Mouse (Mus musculus) forebrain, embryonic 15.5 days (tissue): ENCODE measurements around the gene Dph2. TPM values are rescaled to one million over a fixed set of nuclear protein-coding genes. Genes with fewer than 3 reads are reported as not detected.

ENCODE experiments used
- ATAC-seq: fragments of 200-750 bp; cut with Nextera tagmentation; replicated peaks from 2 replicates; pipeline ENCODE4 v1.8.0; 2017; ENCODE audit warnings: mild to moderate bottlenecking, moderate TSS enrichment, moderate library complexity
- H3K27ac ChIP-seq: fragments of 300-500 bp; sonication (generic); replicated peaks from 2 replicates; pipeline ENCODE4 v1.5.1; 2015; ENCODE audit warnings: mild to moderate bottlenecking, inconsistent platforms
- H3K27me3 ChIP-seq: fragments of 300-500 bp; sonication (generic); 2 replicates; pipeline ENCODE4 v1.6.1; 2015; ENCODE audit warnings: inconsistent platforms
- H3K36me3 ChIP-seq: fragments of 300-500 bp; sonication (generic); 2 replicates; pipeline ENCODE4 v1.6.1; 2015; ENCODE audit warnings: mild to moderate bottlenecking, inconsistent platforms
- H3K4me1 ChIP-seq: fragments of 300-500 bp; sonication (generic); 2 replicates; pipeline ENCODE4 v1.6.1; 2015; ENCODE audit warnings: inconsistent platforms
- H3K4me2 ChIP-seq: fragments of 300-500 bp; sonication (generic); replicated peaks from 2 replicates; pipeline ENCODE4 v1.6.1; 2015; ENCODE audit warnings: mild to moderate bottlenecking, inconsistent platforms
- H3K4me3 ChIP-seq: fragments of 300-500 bp; sonication (generic); 2 replicates; pipeline ENCODE4 v1.5.1; 2015; ENCODE audit warnings: mild to moderate bottlenecking, inconsistent platforms
- H3K9ac ChIP-seq: fragments of 300-500 bp; sonication (generic); replicated peaks from 2 replicates; pipeline ENCODE4 v1.6.1; 2015; ENCODE audit warnings: mild to moderate bottlenecking, inconsistent platforms
- H3K9me3 ChIP-seq: fragments of 300-500 bp; sonication (generic); 2 replicates; pipeline ENCODE4 v1.6.1; 2016; ENCODE audit warnings: inconsistent platforms
- WGBS: fragments of 180-500 bp; shearing (Covaris S2); methylation state at CpG from one replicate; pipeline ENCODE4 v1.1.7; 2015; ENCODE audit warnings: mixed read lengths; 5-methylcytosine and 5-hydroxymethylcytosine counted together
- polyA plus RNA-seq: library from polyadenylated mRNA; unstranded; fragments of >200 nt; fragmentation: Nextera tagmentation; extraction: Ambion mirVana; gene quantifications from 2 replicates; pipeline ENCODE4 v1.2.1, GENCODE M21; 2015

Gene Dph2
- polyA plus RNA-seq, 1 experiment from 2014 or later = 29.4 TPM

GRCm38 (mm10) chr4:117886644-117887043, 5.2 kb downstream of the Dph2 start:
- Histone ChIP-seq H3K36me3 (peaks cover 26% of the 10 kb centered on the region), H3K27me3 (no peaks in the 10 kb centered on the region), H3K9ac (peak overlapping the region; percentile 98), H3K4me1 (peaks cover 53% of the 10 kb centered on the region), H3K27ac (peak overlapping the region; percentile 65; the same call in 1 of the 2 replicates), H3K4me3 (peak overlapping the region; percentile 97), H3K9me3 (no peaks in the 10 kb centered on the region), H3K4me2 (peak overlapping the region; percentile 91)
- 2% methylated on average over 24 of the region's 24 CpGs for WGBS
- ATAC-seq = no peak

- no peaks in the 10 kb centered on the region for H3K9me3 ChIP-seq
- no peak overlapping the region for H3K27ac ChIP-seq
- H3K36me3 ChIP-seq = peaks cover 26% of the 10 kb centered on the region
- 86% methylated on average over 9 of the region's 9 CpGs for WGBS
- H3K9ac ChIP-seq = peak overlapping the region; percentile 98; the same call in 1 of the 2 replicates
- H3K27me3 ChIP-seq = no peaks in the 10 kb centered on the region
- peak overlapping the region; percentile 91 for H3K4me2 ChIP-seq
- ATAC-seq = no peak
- H3K4me3 ChIP-seq = peak overlapping the region; percentile 97
- peaks cover 53% of the 10 kb centered on the region for H3K4me1 ChIP-seq
Observed at GRCm38 (mm10) chr4:117885994-117886393, 5.8 kb downstream of the Dph2 start.

GRCm38 (mm10) chr4:117885093-117885492, 6.7 kb downstream of the Dph2 start:
- WGBS = 94% methylated on average over 10 of the region's 10 CpGs
- no peak overlapping the region for H3K27ac ChIP-seq

GRCm38 (mm10) chr4:117884146-117884545, 7.7 kb downstream of the Dph2 start:
- Histone ChIP-seq H3K9ac (peak overlapping the region; percentile 92; the same call in 1 of the 2 replicates), H3K4me3 (peak overlapping the region; percentile 96), H3K27me3 (no peaks in the 10 kb centered on the region), H3K4me1 (peaks cover 54% of the 10 kb centered on the region), H3K4me2 (peak overlapping the region; percentile 84), H3K9me3 (no peaks in the 10 kb centered on the region), H3K36me3 (peaks cover 31% of the 10 kb centered on the region), H3K27ac (no peak overlapping the region)
- 93% methylated on average over 1 of the region's 1 CpGs for WGBS
- ATAC-seq = no peak

More at GRCm38 (mm10) chr4:117885093-117885492, 6.7 kb downstream of the Dph2 start:
- Histone ChIP-seq H3K9ac (no peak overlapping the region), H3K4me2 (no peak overlapping the region), H3K9me3 (no peaks in the 10 kb centered on the region), H3K27me3 (no peaks in the 10 kb centered on the region), H3K4me3 (no peak overlapping the region), H3K36me3 (peaks cover 28% of the 10 kb centered on the region), H3K4me1 (peaks cover 54% of the 10 kb centered on the region)
- ATAC-seq = no peak

- Histone ChIP-seq H3K27ac (peak within 1 kb of the TSS; percentile 86), H3K4me2 (peak within 1 kb of the TSS; percentile 84), H3K9ac (peak within 1 kb of the TSS; percentile 92), H3K27me3 (no peaks in the 10 kb centered on the region), H3K4me1 (peaks cover 54% of the 10 kb centered on the region), H3K9me3 (no peaks in the 10 kb centered on the region), H3K36me3 (peaks cover 36% of the 10 kb centered on the region), H3K4me3 (peak within 1 kb of the TSS; percentile 96)
- ATAC-seq = peak; percentile 39
- under 1% methylated on average over 98 of the region's 103 CpGs for WGBS
Observed at GRCm38 (mm10) chr4:117882701-117883691, 8.8 kb downstream of the Dph2 start, which contains the start of gene B4galt2. TSS of gene B4galt2 (minus strand) at chr4:117883487.

GRCm38 (mm10) chr4:117878703-117879102, 13.1 kb downstream of the Dph2 start:
- H3K4me2 ChIP-seq = no peak overlapping the region
- H3K9me3 ChIP-seq = no peaks in the 10 kb centered on the region
- no peak overlapping the region for H3K9ac ChIP-seq
- no peak overlapping the region for H3K27ac ChIP-seq
- peaks cover 27% of the 10 kb centered on the region for H3K4me1 ChIP-seq
- no peaks in the 10 kb centered on the region for H3K27me3 ChIP-seq
- H3K36me3 ChIP-seq = peaks cover 51% of the 10 kb centered on the region
- no peak for ATAC-seq
- no peak overlapping the region for H3K4me3 ChIP-seq
- 88% methylated on average over 5 of the region's 5 CpGs for WGBS

GRCm38 (mm10) chr4:117878301-117878700, 13.5 kb downstream of the Dph2 start:
- Histone ChIP-seq H3K27me3 (no peaks in the 10 kb centered on the region), H3K9ac (no peak overlapping the region), H3K27ac (no peak overlapping the region), H3K4me1 (peaks cover 24% of the 10 kb centered on the region), H3K4me3 (no peak overlapping the region), H3K4me2 (no peak overlapping the region), H3K9me3 (no peaks in the 10 kb centered on the region), H3K36me3 (peaks cover 55% of the 10 kb centered on the region)
- 70% methylated on average over 10 of the region's 10 CpGs for WGBS
- no peak for ATAC-seq

- H3K36me3 ChIP-seq = peaks cover 45% of the 10 kb centered on the region
- no peaks in the 10 kb centered on the region for H3K27me3 ChIP-seq
- H3K9ac ChIP-seq = no peak overlapping the region
- H3K27ac ChIP-seq = no peak overlapping the region
- H3K4me2 ChIP-seq = no peak overlapping the region
- H3K4me1 ChIP-seq = 0 out of 2 replicates have a peak, but pooled peaks cover 3% of the 10 kb centered on the region
- no peaks in the 10 kb centered on the region for H3K9me3 ChIP-seq
- no peak for ATAC-seq
- 88% methylated on average over 9 of the region's 9 CpGs for WGBS
- no peak overlapping the region for H3K4me3 ChIP-seq
Observed at GRCm38 (mm10) chr4:117873615-117874014, 18.2 kb downstream of the Dph2 start.

GRCm38 (mm10) chr4:117872471-117872886, 19.4 kb downstream of the Dph2 start, which contains the start of gene Ccdc24:
TSS of gene Ccdc24 (minus strand) at chr4:117872557.
- 4% methylated on average over 14 of the region's 14 CpGs for WGBS
- Histone ChIP-seq H3K27me3 (no peaks in the 10 kb centered on the region), H3K9ac (no peak within 1 kb of the TSS), H3K4me3 (no peak within 1 kb of the TSS), H3K36me3 (peaks cover 41% of the 10 kb centered on the region), H3K4me2 (no peak within 1 kb of the TSS; the same call in 1 of the 2 replicates), H3K9me3 (no peaks in the 10 kb centered on the region), H3K27ac (no peak within 1 kb of the TSS), H3K4me1 (peaks cover 9% of the 10 kb centered on the region; the same call in 1 of the 2 replicates)
- peak; percentile 20; the same call in 1 of the 2 replicates for ATAC-seq

GRCm38 (mm10) chr4:117871787-117872186, 20.0 kb downstream of the Dph2 start:
- Histone ChIP-seq H3K4me2 (no peak overlapping the region), H3K27me3 (no peaks in the 10 kb centered on the region), H3K36me3 (peaks cover 34% of the 10 kb centered on the region), H3K27ac (no peak overlapping the region), H3K4me1 (peaks cover 9% of the 10 kb centered on the region; the same call in 1 of the 2 replicates), H3K4me3 (no peak overlapping the region), H3K9ac (no peak overlapping the region), H3K9me3 (no peaks in the 10 kb centered on the region)
- 65% methylated on average over 7 of the region's 7 CpGs for WGBS
- no peak for ATAC-seq

- WGBS = 79% methylated on average over 1 of the region's 1 CpGs
Observed at GRCm38 (mm10) chr4:117870437-117870836, 21.4 kb downstream of the Dph2 start.

GRCm38 (mm10) chr4:117869317-117869716, 22.5 kb downstream of the Dph2 start:
- no peaks in the 10 kb centered on the region for H3K9me3 ChIP-seq
- no peak overlapping the region for H3K9ac ChIP-seq
- peaks cover 14% of the 10 kb centered on the region for H3K36me3 ChIP-seq
- ATAC-seq = no peak
- no peak overlapping the region for H3K27ac ChIP-seq
- peaks cover 14% of the 10 kb centered on the region; the same call in 1 of the 2 replicates for H3K4me1 ChIP-seq
- no peak overlapping the region for H3K4me2 ChIP-seq
- WGBS = 67% methylated on average over 9 of the region's 9 CpGs
- no peak overlapping the region for H3K4me3 ChIP-seq
- no peaks in the 10 kb centered on the region for H3K27me3 ChIP-seq

More at GRCm38 (mm10) chr4:117870437-117870836, 21.4 kb downstream of the Dph2 start:
- H3K36me3 ChIP-seq = peaks cover 23% of the 10 kb centered on the region
- H3K9ac ChIP-seq = no peak overlapping the region
- peaks cover 14% of the 10 kb centered on the region; the same call in 1 of the 2 replicates for H3K4me1 ChIP-seq
- no peak for ATAC-seq
- H3K4me3 ChIP-seq = no peak overlapping the region
- H3K27me3 ChIP-seq = no peaks in the 10 kb centered on the region
- no peaks in the 10 kb centered on the region for H3K9me3 ChIP-seq
- H3K4me2 ChIP-seq = no peak overlapping the region
- H3K27ac ChIP-seq = no peak overlapping the region
